Mouse (Mus musculus) stomach, postnatal 0 days (tissue): Measurements from ENCODE around the gene Nwd2.

Source experiments
- CTCF ChIP-seq: IDR thresholded peaks from 2 replicates; pipeline ENCODE4 v1.5.1; 2016; ENCODE audit warnings: antibody characterized with exemption, low read depth, mild to moderate bottlenecking, moderate library complexity
- EP300 ChIP-seq: optimal IDR thresholded peaks from 2 replicates; pipeline ENCODE3; 2016; ENCODE audit warnings: antibody characterized with exemption

- TF ChIP-seq CTCF, result no peak
- no peak for TF ChIP-seq EP300
Measured at GRCm38 (mm10) chr5:63735521-63735920, 86.6 kb downstream of the Nwd2 start.
